Mouse (Mus musculus) thymus, postnatal 36 days (tissue): Measurements from ENCODE around the gene Arhgef15.
A peak's percentile ranks its signal among the peaks of the same experiment; 100 is the strongest.

ENCODE experiments used
- DNase-seq, 2 experiments: peaks; one replicate each; pipeline ENCODE4 v3.0.0; 2022; ENCODE audit warnings: mixed read lengths in 2 of 2

The Arhgef15 gene

DNA sequence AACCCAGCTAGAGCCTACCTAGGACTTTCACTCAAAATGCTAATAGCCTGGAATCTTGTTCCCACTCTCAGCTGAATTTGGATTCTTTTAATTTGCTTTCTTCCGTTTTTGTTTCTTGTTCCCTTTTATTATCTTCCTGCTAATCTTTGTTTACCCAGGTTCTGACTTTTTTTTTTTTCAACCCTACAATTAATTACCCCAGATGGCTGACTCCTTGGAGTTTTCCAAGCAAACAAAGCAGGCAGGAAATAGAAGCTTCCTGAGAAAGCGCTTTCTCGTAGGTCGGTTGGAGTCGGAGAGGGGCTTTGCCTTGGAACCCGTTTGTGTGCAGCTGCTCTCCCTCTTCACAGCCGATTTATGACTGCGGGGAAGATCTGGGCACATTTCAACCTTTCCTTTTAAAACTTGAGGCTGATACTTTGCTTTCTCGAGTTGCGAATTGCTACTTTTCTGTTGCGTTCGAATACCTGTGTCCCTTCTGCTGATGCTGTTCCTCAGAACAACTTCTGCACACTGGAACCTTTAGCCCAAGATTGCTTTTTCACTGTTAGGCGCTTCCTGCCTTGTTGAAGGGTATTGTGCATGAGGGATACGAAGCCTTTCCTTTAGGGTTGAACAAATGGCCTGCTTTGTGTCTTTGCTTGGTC is 45.6 kb downstream of the Arhgef15 start:
- no peak for DNase-seq

- DNase-seq, result no peak
Measured at GRCm38 (mm10) chr11:68908846-68909503, 48.3 kb downstream of the Arhgef15 start.

GRCm38 (mm10) chr11:68907251-68907650 is 50.0 kb downstream of the Arhgef15 start:
- no peak for DNase-seq

DNA sequence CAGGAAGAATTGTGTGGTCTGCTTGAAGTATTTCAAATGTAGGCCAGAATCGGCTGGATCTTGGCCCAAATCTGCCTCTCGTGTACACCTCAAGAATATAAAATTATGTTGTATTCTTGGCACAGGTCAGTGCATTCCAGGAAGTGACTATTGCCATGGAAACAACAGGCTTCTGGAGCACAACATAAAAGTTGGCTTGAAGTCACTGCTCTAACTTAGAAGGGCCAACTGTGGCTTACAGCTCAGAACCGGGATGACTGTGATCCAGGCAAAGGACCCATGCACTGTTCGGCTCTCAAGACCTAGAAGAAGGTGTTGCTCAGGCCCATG is 50.9 kb downstream of the Arhgef15 start:
- no peak for DNase-seq

- DNase-seq, result no peak
Measured at GRCm38 (mm10) chr11:68905665-68906460, 51.4 kb downstream of the Arhgef15 start.

- no peak for DNase-seq
Measured at GRCm38 (mm10) chr11:68905138-68905531, 52.1 kb downstream of the Arhgef15 start.

GRCm38 (mm10) chr11:68904375-68905137 is 52.7 kb downstream of the Arhgef15 start:
- peak; percentile 47 to 62 for DNase-seq

GRCm38 (mm10) chr11:68903775-68904174 is 53.5 kb downstream of the Arhgef15 start:
- DNase-seq, result no peak

GRCm38 (mm10) chr11:68902823-68903222 is 54.5 kb downstream of the Arhgef15 start:
- DNase-seq, result no peak

DNA sequence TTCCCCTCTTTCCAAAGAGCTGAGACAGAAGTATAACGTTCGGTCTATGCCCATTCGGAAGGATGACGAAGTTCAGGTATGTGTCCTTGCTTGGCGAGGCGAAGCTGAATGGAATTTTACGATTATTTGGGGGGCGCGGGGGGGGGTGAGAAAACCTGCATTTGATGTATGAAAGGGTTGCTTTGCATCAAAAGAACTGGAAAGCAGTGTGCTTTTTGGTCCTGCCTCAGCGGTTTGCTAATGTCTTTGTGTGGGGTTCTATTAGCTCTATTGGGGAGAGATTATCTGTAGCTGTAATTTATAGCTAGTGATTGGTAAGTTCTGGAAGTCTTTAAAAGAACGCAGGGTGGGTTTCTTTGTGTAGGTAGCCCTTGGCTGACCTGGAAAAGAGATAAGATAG is 54.9 kb downstream of the Arhgef15 start:
- no peak for DNase-seq

DNA sequence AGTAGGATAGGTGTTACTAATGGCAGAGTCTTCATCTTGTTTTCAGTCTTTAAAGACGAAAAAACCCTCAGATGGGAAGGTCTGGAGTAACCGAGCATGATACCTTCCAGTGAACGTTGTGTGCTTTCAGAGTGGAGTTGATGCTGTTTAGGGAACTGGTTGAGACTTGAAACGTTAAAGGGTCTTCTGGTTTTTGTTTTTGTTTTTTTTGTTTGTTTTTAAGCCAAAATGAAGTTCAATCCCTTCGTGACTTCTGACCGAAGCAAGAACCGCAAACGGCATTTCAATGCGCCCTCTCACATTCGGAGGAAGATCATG is 55.3 kb downstream of the Arhgef15 start:
- DNase-seq, result no peak

- DNase-seq, result peak; percentile 97 to 98
Measured at GRCm38 (mm10) chr11:68901351-68902046, 55.8 kb downstream of the Arhgef15 start, which contains the start of gene Rpl26. Gene Rpl26 (plus strand): TSS chr11:68901583.

- no peak for DNase-seq
Measured at GRCm38 (mm10) chr11:68900519-68901350, 56.5 kb downstream of the Arhgef15 start.

- DNase-seq, result no peak
Measured at GRCm38 (mm10) chr11:68899815-68900214, 57.5 kb downstream of the Arhgef15 start.

- no peak for DNase-seq
Measured at GRCm38 (mm10) chr11:68898790-68899189, 58.5 kb downstream of the Arhgef15 start.

DNA sequence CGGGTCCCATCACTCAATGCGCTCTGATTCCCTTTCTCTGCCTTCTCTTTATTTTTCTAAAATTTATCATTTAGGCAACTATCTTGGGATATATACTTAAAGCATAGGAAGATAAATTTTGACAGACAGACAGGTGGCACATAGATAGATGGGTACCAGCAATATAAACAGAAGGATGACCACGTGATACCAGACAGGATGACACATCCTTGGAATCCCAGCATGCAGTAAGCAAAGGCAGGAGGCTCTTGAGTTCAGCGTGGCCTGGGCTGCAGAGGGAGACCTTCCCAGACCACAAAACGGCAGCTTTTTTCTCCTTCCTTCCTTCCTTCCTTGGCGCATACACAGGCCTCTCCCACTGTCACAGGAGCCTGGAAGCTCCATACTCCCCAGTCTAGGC is 59.4 kb downstream of the Arhgef15 start:
- DNase-seq, result no peak

- DNase-seq, result peak; percentile 50 to 52
Measured at GRCm38 (mm10) chr11:68897120-68897519, 60.2 kb downstream of the Arhgef15 start.

- DNase-seq, result no peak
Measured at GRCm38 (mm10) chr11:68896247-68896646, 61.0 kb downstream of the Arhgef15 start.

- no peak for DNase-seq
Measured at GRCm38 (mm10) chr11:68893911-68894464, 63.3 kb downstream of the Arhgef15 start.
